Mouse (Mus musculus) kidney, adult 2 months (tissue): ENCODE measurements around the gene Ccdc89. TPM values are rescaled to one million over a fixed set of nuclear protein-coding genes. Genes with fewer than 3 reads are reported as not detected.
A peak's percentile ranks its signal among the peaks of the same experiment; 100 is the strongest.

ENCODE experiments used
- DNase-seq: peaks from one replicate; pipeline ENCODE4 v3.0.0; 2021
- H3K27ac ChIP-seq: fragments of 200-500 bp; 2 replicates; pipeline ENCODE4 v1.5.1; 2012; ENCODE audit warnings: low read depth, low read length, control low read depth, inconsistent platforms; ENCODE audit not compliant: insufficient read depth
- H3K27me3 ChIP-seq: fragments of 200-500 bp; replicated peaks from 2 replicates; pipeline ENCODE4 v1.6.1; 2012; ENCODE audit warnings: mild to moderate bottlenecking, moderate library complexity, low read length, inconsistent platforms; ENCODE audit not compliant: control insufficient read depth, insufficient read depth
- H3K36me3 ChIP-seq: fragments of 200-500 bp; 2 replicates; pipeline ENCODE4 v1.6.1; 2012; ENCODE audit warnings: mild to moderate bottlenecking, moderate library complexity, low read length, inconsistent platforms; ENCODE audit not compliant: control insufficient read depth, insufficient read depth
- H3K4me1 ChIP-seq: fragments of 200-500 bp; 2 replicates; pipeline ENCODE4 v1.6.1; 2011; ENCODE audit warnings: low read length; ENCODE audit not compliant: control insufficient read depth, insufficient read depth
- H3K4me3 ChIP-seq: fragments of 200-500 bp; 2 replicates; pipeline ENCODE4 v1.5.1; 2011; ENCODE audit warnings: mild to moderate bottlenecking, low read depth, low read length, control low read depth; ENCODE audit not compliant: insufficient read depth
- CTCF ChIP-seq: fragments of 200-500 bp; conservative IDR thresholded peaks from 2 replicates; pipeline ENCODE4 v1.5.1; 2011; ENCODE audit warnings: low read depth, mild to moderate bottlenecking, control low read depth, low read length, moderate library complexity, mixed read lengths; ENCODE audit not compliant: insufficient read depth, insufficient read length
- POLR2A ChIP-seq: fragments of 200-500 bp; IDR thresholded peaks from one replicate; pipeline ENCODE4 v1.6.1; 2011; ENCODE audit warnings: low read depth, low read length, control low read depth
- WGBS: fragments of 180-500 bp; shearing (Covaris S2); methylation state at CpG from one replicate; pipeline ENCODE4 v1.1.7; 2018; 5-methylcytosine and 5-hydroxymethylcytosine counted together
- polyA plus RNA-seq: library from polyadenylated mRNA; depleted of rRNA; stranded (reverse); fragments of >200 nt; gene quantifications from 2 replicates; pipeline ENCODE4 v1.2.3, GENCODE M21; 2012; rRNA removed

Gene Ccdc89
- polyA plus RNA-seq, 1 experiment, result 0.13 TPM

DNA sequence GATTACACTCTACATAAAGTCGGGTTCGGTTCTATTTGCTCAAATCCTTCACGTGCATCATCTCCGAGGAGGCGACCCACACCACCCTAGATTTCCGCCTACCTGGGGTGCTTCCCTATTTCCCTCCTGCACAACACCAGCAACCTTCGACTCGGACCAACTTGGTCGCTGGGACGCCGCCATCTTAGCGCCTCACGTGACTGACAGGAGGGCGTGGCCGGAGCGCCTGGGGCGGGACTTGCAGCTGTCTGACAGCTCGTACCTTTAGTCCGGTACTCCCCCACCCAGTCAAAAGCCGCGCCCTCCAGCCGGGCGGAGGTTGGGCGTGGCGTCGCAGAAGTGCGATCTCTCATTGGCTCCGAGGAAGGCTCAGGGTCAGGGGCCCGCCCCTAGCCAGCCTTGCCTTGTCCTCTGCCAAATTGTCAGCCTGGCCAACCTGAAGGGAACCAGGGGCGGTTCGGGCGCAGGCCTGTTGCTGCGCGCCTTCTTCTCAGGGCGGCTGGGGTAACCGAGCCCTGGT, 49.5 kb downstream of the Ccdc89 start, which contains the start of gene Tmem126b:
Tmem126b (minus strand) TSS at position 209 of the 520 bp plus-strand sequence.
- Histone ChIP-seq H3K36me3 (no peaks in the 10 kb centered on the region), H3K27ac (peak within 1 kb of the TSS; percentile 81), H3K4me1 (no peaks in the 10 kb centered on the region; the same call in 1 of the 2 replicates), H3K27me3 (no peaks in the 10 kb centered on the region), H3K4me3 (peak within 1 kb of the TSS; percentile 73)
- under 1% methylated on average over 36 of the region's 36 CpGs for WGBS
- peak; percentile 100 for DNase-seq
- TF ChIP-seq POLR2A (peak; percentile 74), CTCF (no peak)

DNA sequence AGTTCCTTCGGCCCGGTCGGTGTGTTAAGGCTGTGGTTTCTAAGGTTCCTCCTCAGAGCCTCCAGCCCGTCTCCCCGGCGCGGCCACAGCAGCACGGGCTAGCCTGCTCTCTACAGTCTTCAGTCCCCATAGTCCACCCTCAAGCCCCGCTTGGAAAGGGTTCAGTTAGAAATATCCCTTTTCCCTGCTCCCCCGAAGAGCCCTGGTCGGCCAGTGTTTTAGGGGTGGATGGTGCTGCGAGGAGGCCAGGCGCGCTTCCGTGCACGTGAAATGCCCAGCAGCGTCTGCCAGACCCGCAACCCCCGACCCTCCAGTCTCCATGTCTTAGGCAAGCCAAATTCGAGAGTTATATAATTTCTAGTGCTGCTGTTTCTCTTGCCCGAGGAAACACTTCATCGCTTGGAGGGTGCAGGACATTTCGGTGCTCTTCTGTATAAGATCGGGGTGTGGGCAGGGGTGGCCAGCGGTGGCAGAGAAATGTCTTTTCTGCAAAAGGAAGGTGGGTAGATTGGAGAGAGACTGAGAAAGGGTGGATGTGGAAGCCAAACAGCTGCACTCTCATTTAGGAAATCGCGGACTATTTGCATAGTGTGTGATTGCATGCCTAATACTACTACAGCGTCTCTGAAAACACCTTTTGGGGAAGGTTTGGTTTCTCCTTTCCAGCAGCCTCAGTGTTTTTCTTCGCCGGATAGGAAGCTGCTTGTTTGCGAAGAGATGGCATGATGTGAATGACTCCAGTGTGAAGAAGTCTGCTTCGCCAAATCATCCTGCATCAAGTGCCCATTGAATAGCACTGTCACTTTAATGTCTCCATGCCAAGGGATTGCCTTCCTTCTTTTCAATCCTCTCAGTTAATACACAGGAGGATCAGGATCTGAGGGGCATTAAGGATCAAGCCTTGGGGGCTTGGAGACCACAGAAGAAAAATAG, 50.2 kb downstream of the Ccdc89 start, which contains the start of gene Dlg2:
Dlg2 (plus strand) TSS at position 360 of the 933 bp plus-strand sequence.
- peak; percentile 34 for DNase-seq
- no peak for TF ChIP-seq POLR2A
- no peak for TF ChIP-seq CTCF
- H3K27me3 ChIP-seq, result no peaks in the 10 kb centered on the region
- H3K4me3 ChIP-seq, result peak within 1 kb of the TSS; percentile 73
- H3K36me3 ChIP-seq, result no peaks in the 10 kb centered on the region
- WGBS, result under 1% methylated on average over 32 of the region's 32 CpGs
- no peaks in the 10 kb centered on the region; the same call in 1 of the 2 replicates for H3K4me1 ChIP-seq
- H3K27ac ChIP-seq, result peak within 1 kb of the TSS; percentile 81

Other genes with a start within 250 kb of the Ccdc89 start
- gene Ccdc83, start 160.8 kb upstream of the Ccdc89 start, polyA plus RNA-seq, result not detected in 2 replicates
- 9.0 and 9.6 TPM in 2 replicates for gene Sytl2, start 124.3 kb upstream of the Ccdc89 start, polyA plus RNA-seq
- gene Crebzf, start 16.2 kb downstream of the Ccdc89 start, polyA plus RNA-seq, result 21.4 and 23.9 TPM in 2 replicates
- gene Tmem126a, start 30.7 kb downstream of the Ccdc89 start, polyA plus RNA-seq, result 38.7 and 52.9 TPM in 2 replicates
- gene Tmem126b, start 49.4 kb downstream of the Ccdc89 start, polyA plus RNA-seq, result 13.6 and 17.2 TPM in 2 replicates
- 1.6 and 2.1 TPM in 2 replicates for gene Dlg2, start 50.1 kb downstream of the Ccdc89 start, polyA plus RNA-seq